Mouse (Mus musculus) left cerebral cortex, adult 8-10 months (tissue): ENCODE data around the gene Cnnm1. TPM values are rescaled to one million over a fixed set of nuclear protein-coding genes. Genes with fewer than 3 reads are reported as not detected.

Source experiments
- DNase-seq, 2 experiments: peaks; one replicate each; pipeline ENCODE4 v3.0.0; 2022; ENCODE audit warnings: low spot score in 2 of 2
- total RNA-seq, 4 experiments: library from RNA; stranded (reverse); gene quantifications; 2 replicates each; pipeline ENCODE4 v1.2.4; 2022

Cnnm1 gene
- 100 to 1,000 TPM in 1 of 4 experiments, 10 to 100 TPM in 3; 92.3 to 104 (median 96.8) TPM for total RNA-seq

DNA sequence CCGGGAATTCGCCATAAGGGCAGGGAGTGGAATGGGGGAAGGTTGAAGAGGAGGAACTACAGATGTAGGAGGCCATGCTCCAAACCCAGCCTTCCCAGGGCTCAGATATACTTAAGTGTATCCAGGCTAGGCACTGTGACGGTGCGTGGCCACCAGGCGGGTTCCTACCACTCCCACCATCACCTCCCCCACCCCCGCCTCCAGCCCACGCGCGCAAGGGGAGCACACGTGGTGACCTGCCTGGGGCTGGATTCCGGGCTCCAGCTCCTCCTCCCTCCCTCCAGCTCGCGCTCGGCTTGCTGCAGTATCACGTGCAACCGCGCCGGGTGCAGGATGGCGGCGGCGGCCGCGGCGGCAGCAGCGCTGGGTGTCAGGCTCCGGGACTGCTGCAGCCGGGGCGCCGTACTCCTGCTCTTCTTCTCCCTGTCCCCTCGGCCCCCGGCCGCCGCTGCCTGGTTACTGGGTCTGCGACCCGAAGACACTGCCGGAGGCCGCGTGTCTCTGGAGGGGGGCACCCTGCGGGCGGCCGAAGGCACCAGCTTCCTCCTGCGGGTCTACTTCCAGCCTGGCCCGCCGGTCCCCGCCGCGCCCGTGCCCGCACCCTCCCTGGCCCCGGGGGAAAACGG, at the start of gene Cnnm1:
Cnnm1 (plus strand) TSS at position 325 of the 626 bp plus-strand sequence.
- peak; percentile 52 to 73 for DNase-seq

DNA sequence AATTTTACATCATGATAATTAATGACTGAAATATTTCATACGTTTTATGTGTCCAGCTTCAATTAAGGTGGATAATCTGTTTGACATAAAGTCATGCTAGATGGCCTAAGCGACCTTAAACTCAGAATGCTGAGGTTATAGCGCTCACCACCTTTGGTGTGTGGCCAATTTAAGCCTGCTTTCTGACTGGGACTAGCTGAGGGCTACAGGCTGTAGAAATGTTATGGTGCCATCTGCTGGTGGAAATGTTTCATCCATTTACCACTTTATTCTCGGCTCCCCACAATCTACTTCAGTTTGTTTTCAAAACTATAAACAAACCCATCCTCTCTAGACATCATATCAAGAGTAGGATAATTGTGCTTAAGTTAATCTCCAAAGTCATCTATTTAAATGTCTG, 43.9 kb upstream of the Cnnm1 start:
- DNase-seq = peak in 1 of 2 experiments; percentile 6

DNA sequence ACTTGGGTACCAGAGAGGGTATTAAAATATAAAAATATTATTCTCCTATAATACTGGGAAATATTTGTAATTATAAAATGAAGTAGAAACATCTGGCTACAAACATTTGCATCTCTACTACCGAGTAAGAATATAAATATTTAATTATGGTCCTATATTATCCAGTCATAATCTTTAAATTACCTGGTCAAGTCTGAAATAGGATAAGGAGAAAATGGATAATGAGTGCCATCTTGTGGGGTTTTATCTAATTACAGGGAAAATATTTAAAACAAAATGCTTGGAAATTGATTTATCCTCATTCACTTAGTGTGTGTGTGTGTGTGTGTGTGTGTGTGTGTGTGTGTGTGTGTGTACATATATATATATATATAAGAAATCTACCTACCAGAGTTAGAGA, 33.1 kb upstream of the Cnnm1 start:
- DNase-seq = no peak

DNA sequence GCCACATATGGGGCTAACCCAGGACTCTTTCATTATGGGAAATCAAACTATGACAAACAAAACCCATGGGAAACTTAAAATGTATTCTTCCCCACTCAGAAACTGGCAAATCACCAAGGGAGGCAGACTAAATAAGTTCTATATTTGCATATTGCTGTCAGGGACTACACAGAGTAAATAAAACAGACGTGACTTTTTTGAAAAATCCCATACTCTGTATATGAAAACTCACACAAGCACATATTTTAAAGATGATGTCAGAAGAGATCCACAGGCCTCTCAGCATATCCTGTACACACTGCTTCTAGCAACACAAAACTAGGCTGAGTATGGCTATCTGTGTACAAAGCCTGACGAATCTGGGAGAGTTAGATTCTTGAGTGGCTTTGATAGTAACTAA, 24.7 kb upstream of the Cnnm1 start:
- DNase-seq = no peak

DNA sequence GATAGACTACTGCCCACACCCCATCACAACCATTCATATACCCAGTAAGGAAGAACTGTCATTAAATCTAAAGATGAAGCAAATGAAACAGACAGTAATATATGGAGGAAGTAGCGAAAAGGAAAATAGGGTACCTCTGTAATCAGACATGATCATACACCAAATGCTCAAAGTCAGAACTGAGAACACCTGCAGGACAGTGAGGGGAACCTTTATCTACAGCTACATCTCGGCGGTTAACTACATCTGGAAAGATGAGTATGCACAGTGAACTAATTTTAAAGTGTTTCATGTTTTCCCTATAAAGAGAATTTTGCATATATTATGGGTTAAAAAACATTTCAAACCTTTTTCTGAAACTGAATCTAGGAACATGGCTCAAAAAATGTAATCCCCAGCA, 19.7 kb upstream of the Cnnm1 start:
- DNase-seq = no peak

DNA sequence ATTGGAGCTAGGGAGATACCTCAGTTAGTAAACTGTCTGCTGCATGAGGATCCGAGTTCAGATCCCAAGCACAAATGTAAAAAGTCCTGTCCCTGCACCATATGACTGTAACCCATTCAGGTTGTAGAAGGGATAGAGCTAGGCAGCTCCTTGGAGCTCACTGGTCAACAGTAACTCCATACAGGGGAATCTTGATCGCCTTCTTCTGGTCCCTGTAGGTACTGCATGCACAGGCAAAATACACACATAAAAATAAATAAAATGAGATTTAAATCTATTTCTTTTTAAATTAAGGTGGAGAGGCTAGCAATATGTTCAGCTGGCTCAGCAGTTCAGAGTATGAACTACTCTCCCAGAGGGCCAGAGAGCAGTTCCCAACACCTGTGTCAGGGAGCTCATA, 16.2 kb upstream of the Cnnm1 start:
- no peak for DNase-seq

DNA sequence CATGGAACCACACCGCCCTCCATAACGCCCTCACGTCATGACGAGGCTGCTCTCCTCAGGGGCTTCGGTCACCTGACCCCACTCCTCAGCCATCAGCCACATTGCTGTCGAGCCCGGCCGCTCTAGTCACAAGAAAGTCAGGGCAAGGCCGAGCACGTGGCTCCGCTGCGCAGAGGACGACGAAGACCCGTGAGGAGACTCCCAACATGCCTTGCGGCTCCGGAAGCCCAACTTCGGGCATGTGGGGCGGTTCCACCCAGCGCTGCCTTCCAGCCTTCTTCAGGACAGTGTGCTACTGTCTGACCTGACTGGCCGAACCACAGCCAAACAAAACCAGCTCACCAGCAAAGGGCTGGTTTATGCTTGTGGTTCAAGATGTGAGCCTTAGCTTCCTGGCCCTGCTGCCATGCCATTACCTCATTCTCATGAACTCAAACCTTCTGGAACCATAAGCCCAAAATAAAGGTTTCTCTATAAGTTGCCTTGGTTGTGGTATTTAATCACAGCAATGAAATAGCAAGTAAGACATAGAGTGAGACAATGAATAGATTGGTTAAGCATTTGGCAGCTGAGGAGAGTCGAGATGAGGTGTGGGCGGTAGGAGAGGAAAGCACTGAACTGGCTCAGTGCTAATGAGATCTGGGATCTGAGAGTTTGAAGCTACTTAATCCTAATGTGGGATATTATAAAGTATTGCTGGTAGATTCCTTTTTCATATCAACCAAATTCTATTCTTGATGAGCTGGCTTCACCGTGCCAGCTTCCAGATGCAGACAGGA, 12.6 kb upstream of the Cnnm1 start:
- no peak for DNase-seq

DNA sequence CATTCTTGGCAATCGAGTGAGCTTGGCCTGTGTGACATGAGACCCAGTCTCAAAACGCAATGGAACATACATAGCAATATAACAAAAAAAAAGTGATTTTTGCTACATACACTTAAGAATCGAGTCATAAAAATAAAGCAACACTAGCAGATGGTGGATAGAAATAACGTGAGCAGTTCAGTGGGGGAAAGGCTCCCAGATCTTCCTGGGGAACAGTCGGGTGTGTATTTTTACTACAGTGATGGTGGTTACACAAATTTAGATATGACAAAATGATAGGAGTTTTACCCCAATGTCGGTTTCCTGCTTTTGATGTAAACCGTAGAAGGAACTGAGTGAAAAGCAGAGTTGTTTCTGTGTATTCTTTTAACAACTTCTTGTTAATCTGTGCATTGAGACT, 990 bp upstream of the Cnnm1 start:
- no peak for DNase-seq

DNA sequence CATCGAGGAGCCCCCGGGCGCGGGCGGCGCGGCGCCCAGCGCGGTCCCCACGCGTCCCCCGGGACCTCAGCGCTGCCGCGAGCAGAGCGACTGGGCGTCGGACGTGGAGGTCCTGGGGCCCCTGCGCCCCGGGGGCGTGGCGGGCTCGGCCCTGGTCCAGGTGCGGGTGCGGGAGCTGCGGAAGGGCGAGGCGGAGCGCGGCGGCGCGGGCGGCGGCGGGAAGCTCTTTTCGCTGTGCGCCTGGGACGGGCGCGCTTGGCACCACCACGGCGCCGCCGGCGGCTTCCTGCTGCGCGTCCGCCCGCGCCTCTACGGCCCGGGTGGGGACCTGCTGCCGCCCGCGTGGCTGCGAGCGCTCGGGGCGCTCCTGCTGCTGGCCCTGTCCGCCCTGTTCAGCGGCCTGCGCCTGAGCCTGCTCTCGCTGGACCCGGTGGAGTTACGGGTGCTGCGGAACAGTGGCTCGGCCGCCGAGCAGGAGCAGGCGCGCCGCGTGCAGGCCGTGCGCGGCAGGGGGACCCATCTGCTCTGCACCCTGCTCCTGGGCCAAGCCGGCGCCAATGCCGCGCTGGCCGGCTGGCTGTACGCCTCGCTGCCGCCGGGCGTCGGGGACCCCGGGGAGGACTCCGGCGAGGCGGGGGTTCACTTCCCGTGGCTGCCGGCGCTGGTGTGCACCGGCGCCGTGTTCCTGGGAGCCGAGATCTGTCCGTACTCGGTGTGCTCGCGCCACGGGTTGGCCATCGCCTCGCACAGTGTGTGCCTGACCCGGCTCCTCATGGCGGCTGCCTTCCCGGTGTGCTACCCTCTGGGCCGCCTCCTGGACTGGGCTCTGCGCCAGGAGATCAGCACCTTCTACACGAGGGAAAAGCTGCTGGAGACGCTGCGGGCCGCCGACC, 778 bp downstream of the Cnnm1 start:
- peak in 1 of 2 experiments; percentile 30 for DNase-seq

DNA sequence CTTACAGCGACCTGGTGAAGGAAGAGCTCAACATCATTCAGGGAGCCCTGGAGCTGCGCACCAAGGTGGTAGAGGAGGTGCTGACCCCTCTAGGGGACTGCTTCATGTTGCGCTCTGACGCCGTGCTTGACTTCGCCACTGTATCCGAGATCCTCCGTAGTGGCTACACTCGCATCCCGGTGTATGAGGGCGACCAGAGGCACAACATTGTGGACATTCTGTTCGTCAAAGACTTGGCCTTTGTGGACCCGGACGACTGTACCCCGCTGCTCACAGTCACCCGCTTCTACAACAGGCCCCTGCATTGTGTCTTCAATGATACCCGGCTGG, 1.4 kb downstream of the Cnnm1 start:
- no peak for DNase-seq

DNA sequence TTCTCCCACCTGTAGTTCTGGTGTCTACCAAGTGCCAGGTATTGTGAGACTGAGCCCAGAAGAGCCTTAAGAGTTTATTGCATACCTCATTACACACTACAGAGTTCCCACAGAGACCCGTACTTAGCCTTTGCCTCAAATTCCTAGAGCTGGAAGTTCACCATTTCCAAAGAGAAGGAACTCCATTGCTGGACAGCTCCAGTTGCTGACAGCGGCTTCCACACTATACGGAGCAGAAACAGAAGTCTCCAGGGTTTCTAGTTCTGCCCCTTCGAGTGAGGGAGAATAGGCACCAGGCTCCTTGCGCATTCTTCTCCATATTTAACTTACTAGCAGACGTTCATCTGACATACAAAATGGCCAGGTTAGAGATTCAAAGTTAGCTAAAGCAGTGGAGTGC, 2.0 kb downstream of the Cnnm1 start:
- no peak for DNase-seq

DNA sequence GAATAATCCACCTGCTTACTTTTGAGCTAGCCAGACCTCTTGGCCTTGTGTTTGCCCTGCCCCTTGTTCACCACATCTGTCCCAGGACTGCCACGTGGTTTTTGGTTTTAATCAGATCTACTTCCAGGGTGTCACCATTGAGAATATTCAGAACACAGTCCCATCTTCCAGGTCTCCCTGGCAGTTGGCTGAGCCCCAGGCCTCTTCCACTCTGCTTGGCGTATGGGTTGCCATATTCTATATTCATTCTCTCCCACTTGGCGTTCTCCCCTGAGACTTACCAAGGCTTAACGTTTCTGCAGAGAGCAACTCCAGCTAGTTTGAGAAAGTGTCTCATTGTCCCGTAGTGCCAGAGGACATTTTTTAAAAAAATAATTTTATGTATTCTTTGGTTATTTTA, 2.7 kb downstream of the Cnnm1 start:
- DNase-seq = no peak

DNA sequence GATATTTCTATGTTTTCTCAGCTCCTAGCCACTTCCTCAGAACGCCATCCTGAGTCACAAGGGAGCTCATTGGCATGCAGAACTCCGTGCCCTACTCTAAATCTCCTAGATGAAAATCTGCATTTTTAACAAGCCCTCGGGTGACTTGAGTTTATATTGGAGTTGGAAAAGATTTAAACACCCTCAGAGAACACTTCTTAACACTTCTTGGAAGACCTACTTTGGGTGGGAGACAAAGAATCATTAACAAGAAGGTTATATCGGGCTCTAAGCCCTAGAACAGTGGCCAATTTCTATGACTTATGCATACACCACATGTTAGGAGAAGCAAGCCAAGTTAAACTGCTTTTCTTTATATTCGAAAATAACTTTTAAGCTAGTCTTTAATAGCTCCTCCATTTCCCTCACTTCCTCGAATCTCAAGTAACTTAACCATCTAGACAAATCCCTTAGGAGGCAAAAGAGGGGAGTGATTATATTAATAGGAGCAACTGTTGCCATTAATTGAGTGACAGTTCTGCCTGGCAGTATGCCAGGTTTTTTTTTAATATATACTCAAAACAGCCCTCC, 4.5 kb downstream of the Cnnm1 start:
- no peak for DNase-seq

DNA sequence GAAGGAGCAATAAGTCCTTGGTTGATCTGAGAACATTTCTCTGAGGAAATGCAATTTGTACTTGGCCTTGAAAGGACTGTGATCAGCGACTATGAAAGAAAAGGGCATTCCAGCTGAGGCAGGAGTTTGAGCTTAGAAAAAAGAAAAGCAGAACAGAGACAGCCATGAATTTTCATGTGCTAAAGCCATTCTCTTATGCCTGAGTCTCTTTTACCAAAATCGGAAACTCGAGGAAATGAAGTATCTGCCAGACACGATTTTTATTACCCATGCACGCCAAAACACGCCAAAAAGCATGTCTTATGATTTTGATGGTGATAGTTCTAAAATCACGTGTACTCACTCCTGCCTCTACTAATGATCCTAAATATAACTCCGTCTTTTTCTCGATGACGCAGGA, 11.3 kb downstream of the Cnnm1 start:
- no peak for DNase-seq

DNA sequence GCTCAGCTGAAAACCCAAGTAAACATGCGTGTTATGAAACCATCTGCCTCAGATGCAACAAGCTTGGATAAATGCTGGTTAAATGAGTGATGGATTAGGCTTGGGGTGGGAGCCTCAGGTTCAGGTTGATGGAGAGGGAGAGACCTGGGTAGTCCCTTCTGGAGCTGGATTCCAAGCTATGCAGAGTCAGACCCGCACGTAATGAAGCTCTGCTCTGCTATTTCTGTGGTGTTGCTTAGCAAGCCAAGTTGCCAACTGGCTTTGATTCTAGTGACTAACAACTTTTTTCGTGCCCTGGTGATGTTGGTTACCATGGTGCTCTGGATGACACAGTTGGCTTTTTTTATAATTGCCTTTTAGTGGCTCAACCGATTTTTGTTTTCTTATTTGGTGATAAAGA, 11.9 kb downstream of the Cnnm1 start:
- peak; percentile 43 to 77 for DNase-seq

DNA sequence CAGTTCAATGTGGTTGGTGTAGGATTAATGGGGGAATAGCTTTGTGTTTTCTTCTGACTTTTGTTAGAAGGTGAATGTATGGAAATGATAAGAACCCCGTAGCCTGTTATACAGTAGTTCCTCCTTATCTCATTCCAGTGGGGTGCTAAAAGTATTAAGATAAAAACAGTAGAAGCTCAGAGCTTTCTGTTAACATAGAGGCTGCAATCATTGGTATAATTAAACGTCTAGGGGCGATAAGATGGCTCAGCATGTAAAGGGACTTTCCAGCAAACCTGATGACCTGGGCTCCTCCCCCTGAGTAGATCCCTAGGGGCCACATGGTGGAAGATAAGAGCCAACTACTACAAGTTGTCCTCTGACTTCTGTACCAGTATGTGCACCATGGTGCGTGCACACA, 12.8 kb downstream of the Cnnm1 start:
- DNase-seq = no peak

DNA sequence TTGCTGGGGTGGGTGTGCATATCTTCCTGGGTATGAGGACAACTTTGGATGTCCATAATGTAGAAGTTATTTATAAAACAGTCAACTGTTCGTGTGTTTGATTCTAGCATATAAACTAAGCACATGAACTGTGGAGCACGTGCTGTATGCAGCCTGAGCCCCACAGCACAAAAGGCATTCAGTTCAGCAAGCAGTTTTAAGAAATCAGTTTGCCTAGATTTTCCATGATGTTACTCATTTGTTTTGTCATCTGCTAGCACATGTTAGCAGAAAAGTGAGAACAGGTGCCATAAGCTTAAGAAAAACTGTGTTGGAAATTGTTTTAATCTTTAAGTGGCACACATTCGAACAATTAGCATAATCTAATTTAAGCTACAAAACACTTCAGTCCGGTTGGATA, 19.7 kb downstream of the Cnnm1 start:
- DNase-seq = no peak

DNA sequence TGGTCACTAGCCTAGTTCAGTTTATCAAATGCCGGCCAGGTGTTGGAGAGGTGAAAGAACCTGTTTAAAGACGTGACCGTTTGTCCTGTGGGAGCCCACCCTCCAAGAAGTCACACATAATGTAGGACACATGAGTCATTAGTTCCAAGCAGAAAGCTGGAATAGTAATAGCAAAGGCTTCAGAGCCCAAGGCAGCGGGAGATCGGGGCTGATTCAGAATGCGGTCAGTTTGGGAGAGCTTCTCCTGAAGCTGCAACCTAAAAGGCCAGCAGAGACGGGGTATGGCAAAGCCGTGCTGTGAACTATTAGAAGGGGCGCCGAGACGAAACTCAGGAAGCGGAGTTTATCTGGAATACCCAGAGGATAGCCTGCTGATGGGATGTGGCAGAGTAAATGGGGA, 20.2 kb downstream of the Cnnm1 start:
- no peak for DNase-seq

DNA sequence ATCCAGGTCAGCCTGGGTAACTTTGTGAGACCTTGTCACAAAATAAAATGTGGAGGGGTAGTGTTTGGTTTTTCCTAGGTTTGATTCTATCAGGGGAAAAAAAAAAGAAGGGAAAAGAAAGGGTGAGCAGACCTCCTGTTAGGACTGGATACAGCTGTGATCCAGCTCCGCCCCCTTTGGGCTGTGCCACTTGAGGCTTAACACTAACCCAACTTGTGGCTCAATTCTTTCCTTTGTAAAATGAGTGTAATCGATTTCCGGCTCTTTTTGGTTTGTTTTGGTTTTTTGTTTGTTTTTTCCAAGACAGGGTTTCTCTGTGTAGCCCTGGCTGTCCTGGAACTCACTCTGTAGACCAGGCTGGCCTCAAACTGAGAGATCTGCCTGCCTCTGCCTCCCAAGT, 21.9 kb downstream of the Cnnm1 start:
- no peak for DNase-seq

DNA sequence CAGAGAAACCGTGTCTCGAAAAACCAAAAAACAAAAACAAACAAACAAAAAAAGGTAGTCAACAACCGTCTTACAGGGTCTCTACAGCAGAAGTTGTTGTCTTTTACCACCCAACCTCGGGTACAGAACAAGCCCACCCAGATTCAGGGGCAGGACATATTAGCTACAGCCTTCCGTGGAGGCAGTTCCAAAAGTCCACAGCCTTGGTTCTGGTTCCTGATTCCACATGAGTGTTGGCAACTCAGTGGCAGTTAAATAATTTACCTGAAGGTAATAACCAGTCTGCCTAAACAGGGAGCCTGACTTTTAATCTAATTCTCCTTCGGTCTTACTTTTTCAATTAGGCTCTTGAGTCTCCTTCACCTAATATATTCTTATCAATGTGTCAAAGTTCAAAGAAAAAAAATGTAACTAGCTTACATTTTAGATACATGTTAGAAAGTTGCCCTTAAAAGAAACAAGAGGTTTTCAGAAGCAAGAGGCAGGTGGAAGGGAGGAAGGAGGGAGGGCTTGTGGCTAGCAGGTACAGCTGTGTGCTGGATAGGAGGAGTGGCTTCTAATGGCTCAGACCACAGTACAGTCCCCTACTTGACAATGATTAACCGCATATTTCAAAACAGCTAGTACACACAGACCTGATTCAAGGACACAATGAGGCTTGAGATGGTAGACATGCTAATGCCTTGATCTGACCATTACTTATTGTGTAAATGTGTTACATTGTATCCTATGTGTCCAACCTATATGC, 23.5 kb downstream of the Cnnm1 start:
- DNase-seq = no peak

DNA sequence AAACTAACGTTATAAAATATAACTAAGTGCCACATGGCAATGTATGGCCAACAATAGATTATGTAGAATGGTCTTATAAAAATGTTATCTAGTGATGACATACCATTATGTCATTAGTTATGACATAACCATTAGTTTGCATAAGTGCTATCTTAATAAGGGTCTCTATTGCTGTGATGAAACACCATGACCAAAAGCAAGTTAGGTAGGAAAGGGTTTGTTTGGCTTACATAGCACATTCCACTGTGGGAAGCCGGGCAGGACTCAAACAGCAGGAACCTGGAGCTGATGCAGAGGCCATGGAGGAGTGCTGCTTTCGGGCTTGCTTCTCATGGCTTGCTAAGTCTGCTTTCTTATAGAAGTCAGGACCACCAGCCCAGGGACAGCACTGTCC, 24.1 kb downstream of the Cnnm1 start:
- no peak for DNase-seq
